Mouse (Mus musculus) kidney, adult 2 months (tissue): ENCODE data around the gene Sf3a1.

Source experiments
- CTCF ChIP-seq: fragments of 200-500 bp; conservative IDR thresholded peaks from 2 replicates; pipeline ENCODE4 v1.5.1; 2011; ENCODE audit warnings: low read depth, mild to moderate bottlenecking, control low read depth, low read length, moderate library complexity, mixed read lengths; ENCODE audit not compliant: insufficient read depth, insufficient read length
- POLR2A ChIP-seq: fragments of 200-500 bp; IDR thresholded peaks from one replicate; pipeline ENCODE4 v1.6.1; 2011; ENCODE audit warnings: low read depth, low read length, control low read depth

GRCm38 (mm10) chr11:4224223-4224622 lies 64.1 kb downstream of the Sf3a1 start:
- no peak for TF ChIP-seq CTCF
- TF ChIP-seq POLR2A = no peak
